Mouse (Mus musculus): ENCODE results near the gene Mgmt.

GRCm38 (mm10) chr7:137030789-137031188 lies 136.4 kb downstream of the Mgmt start:
- no peak for TF ChIP-seq CTCF (IDR thresholded peaks at IDR 0.05; ENCODE audit: low read depth, low read length)
- TF ChIP-seq POLR2A (IDR thresholded peaks at IDR 0.05; ENCODE audit: borderline replicate concordance, low read depth, low read length) = no peak

Measured in bone marrow macrophage, adult 2 months (primary cell).